Mouse (Mus musculus): Measurements from ENCODE around the gene Nhsl2. TPM values are rescaled to one million over a fixed set of nuclear protein-coding genes. Genes with fewer than 3 reads are reported as not detected.
"Not testable (repeated sequence)": the region's sequence is repeated elsewhere in the genome, so short reads cannot be mapped to it uniquely, and the experiment has no call there.

The Nhsl2 gene
- 10 to 100 TPM in 1 of 2 experiments, 1 to 10 TPM in 1; 9.8 to 11.3 TPM for total RNA-seq (2021)

- DNase-seq = peak; percentile 17
- intact Hi-C loops (cut with DNase I) = no loop called here
Measured at GRCm38 (mm10) chrX:101849281-101849821, at the start of gene Nhsl2. Gene Nhsl2, plus strand, starts transcription at chrX:101849385.

DNA sequence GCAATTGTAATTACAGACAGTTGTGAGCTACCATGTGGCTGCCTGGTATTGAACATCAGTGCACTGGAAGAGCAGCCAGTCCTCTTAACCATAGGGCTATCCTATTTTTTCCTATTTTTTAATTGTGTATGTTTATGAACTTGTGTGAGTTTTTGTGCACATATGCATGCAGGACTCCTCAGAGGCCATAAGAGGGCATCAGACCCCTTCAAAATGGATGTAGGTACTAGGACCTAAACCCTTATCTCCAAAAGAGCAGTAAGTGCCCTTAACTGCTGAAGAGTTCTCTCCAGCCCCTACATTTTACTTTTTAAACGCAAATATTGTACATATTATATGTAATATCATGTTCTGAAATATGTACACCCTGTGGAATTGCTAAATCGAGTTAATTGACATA is 43.7 kb upstream of the Nhsl2 start:
- intact Hi-C loops (cut with DNase I) = loop anchor here (5.0 kb wide), 1 partner anchor 137 kb away; no protein-coding TSS in a partner anchor
- DNase-seq = no peak

GRCm38 (mm10) chrX:101811750-101812149 is 37.4 kb upstream of the Nhsl2 start:
- no peak for DNase-seq
- intact Hi-C loops (cut with DNase I) = loop anchor here (10.0 kb wide), 1 partner anchor 253 kb away; no protein-coding TSS in a partner anchor

DNA sequence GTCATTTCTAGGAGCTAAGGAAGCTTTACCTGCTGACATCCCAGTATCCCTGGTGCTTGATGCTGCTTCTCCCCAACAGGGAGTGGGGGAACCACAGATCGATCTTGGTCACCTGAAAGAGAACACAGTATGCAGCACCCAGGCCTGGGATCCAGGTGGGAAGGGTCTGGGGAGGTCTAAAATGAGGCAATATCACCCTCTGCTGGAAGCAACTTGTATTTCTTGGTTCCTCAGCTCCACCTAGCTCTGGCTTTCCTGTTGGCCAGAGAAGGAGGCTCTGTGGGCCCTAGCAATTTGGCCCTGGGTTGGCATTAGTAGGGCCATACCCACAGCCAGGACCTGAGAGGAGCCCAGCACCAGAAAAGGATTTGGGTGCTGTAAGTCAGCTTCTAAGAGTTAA is 30.0 kb upstream of the Nhsl2 start:
- intact Hi-C loops (cut with DNase I) = loop anchor here (10.0 kb wide), 1 partner anchor 246 kb away; no protein-coding TSS in a partner anchor
- no peak for DNase-seq

- intact Hi-C loops (cut with DNase I) = loop anchor here (10.0 kb wide), 1 partner anchor 245 kb away; no protein-coding TSS in a partner anchor
- DNase-seq = not testable (repeated sequence)
Measured at GRCm38 (mm10) chrX:101819980-101820379, 29.2 kb upstream of the Nhsl2 start.

DNA sequence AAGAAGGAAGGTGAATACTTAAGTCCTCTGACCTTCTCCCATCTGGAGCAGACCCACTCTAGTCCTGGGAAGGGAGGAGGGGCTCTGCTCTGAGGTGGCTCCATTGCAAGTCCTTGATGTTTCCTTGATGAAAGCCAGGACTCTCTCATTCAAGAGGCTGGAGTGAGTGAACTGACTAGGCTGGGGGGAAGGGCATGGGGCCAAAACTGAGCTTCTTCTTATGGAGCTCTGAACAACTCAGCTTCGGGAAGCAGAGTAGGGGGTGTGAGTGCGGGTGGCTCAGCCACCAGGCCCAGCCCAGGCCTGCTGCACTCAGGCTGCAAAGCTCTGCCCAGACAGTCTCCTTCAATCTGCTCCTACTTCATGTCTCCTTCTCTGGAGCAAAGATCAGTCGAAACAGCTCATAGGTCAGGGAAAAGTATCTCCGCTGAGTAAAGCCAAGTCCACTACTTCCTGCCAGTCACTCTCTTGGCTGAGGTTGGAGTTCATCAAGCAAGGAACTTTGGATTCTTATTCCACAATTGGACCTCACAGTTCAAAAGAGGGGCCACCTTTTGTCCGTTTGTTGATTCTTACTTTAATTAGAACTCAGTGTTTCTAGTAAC is 1.9 kb upstream of the Nhsl2 start:
- intact Hi-C loops (cut with DNase I) = no loop called here
- DNase-seq = no peak

DNA sequence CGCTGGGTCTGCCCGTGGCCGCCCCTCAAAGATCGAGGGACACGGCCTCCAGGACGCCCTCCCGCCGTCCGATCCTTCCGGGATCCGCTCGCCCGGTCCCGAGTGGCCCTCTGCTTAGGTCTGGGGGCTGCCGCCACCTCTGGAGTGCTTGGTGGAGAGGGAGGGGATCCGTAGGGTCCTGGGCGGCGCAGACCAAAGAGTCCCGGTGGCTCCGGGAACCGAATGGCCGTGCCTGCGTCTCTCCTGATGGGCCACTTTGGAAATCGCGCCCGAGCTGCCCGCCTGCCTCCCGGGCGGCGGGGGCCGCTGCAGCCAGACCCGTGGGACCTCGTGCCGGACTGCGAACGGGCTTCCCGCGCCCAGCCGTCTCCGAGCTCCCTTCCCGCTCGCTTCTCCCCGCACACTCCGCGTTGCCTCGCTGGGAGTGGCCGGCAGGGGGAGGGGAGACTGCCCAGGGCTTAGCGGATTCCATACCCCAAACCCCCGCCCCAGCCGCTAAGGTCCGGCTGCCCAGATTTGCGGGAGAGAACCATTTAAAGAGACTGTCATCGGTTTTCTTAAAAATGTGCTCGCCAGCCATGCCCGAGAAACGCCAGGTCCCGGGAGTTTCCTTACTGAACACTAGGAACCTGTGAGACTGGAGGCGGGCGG is 841 bp downstream of the Nhsl2 start:
- intact Hi-C loops (cut with DNase I) = no loop called here
- peak; percentile 27 for DNase-seq

DNA sequence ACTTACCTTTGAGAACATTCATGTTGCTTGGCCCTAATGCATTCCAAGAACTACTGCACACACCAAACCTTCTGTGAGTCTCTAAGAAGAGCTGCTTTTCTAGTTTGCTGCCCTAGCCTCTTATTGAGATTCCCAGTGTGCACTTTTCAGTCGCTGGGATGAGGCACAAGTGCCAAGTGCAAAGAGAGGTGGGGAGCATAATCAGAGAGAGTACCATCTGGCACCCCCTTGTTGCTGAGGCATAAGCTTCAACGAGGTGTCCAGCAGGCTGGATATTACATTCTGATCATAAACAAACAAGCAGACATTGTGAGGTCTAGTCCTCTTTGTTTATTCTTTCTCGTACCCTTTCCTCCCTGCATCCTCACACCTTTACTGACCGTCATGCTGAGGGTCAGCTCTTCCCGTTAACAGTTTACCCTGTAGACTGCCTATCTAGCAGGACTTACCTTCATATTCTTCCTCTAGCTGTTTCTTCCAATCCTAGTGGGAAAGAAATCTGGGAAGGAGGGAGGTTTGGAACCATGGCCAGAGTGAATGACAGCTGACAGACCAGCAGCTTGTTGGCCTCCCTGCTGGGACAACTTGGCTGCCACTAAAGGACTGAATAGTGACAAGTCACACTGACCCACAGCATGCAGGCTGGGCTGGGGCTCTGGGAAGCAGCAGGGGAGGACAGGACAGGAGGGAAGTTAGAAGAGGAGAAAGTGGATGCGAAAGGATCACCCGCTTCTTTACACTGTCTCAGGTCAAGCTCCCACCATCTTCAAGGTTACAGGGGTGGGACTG is 2.6 kb downstream of the Nhsl2 start:
- DNase-seq = peak; percentile 45
- intact Hi-C loops (cut with DNase I) = no loop called here

DNA sequence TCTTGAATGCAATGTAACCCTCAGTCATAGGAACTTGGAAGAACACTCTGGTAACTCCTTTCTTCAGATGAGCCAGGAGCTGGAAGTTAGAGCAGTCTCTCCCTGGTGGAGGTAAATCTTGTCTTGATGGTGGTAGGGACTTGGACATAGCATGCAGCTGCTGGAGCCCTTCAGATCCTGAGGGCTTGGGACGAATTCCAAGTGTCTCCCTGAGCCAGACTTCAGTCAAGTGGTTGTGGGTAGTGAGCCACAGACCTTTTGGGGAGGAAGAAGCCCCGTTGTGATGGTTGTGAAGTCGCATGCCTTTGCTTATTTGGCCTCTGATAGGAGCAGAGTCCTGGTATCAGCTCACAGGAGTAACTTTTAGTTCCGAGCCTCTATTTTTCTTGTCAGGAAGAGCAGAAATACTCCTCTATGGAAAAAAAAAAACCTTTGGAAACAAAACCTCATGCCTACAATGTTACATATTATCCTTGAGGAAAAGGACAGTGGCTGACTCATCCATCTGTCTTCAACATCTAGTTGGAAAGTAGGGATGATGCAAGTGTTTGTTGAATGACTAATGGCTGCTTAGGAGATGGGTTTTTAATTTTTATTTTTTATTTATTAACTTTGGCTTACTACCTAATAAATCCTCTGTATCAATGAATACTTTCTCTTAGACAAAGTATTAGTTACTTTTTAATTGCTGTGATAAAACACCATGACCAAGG is 14.6 kb downstream of the Nhsl2 start:
- intact Hi-C loops (cut with DNase I) = no loop called here
- no peak for DNase-seq

DNA sequence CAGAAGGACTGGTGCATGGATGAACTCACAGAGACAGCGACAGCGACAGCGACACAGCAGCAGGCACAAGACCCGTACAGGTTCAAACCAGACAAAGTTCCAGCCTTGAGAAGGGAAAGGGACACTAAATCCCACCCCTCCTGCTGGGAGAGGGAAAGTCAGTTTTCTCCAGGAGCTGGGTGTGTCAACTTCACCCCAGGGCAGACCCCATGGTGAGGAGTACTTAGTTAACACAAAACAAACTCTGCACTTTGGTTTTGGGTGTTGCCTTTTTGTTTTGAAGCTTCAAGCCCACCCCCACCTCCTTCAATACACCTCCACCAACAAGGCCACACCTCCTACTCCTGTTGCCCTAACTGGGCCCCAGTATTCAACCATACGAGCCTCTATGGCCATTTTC is 15.6 kb downstream of the Nhsl2 start:
- no peak for DNase-seq

GRCm38 (mm10) chrX:101874147-101874546 is 25.0 kb downstream of the Nhsl2 start:
- no peak for DNase-seq
- intact Hi-C loops (cut with DNase I) = no loop called here

More for the DNA sequence above, 15.6 kb downstream of the Nhsl2 start:
- intact Hi-C loops (cut with DNase I) = no loop called here

- DNase-seq = no peak
- intact Hi-C loops (cut with DNase I) = no loop called here
Measured at GRCm38 (mm10) chrX:101874901-101875300, 25.7 kb downstream of the Nhsl2 start.

DNA sequence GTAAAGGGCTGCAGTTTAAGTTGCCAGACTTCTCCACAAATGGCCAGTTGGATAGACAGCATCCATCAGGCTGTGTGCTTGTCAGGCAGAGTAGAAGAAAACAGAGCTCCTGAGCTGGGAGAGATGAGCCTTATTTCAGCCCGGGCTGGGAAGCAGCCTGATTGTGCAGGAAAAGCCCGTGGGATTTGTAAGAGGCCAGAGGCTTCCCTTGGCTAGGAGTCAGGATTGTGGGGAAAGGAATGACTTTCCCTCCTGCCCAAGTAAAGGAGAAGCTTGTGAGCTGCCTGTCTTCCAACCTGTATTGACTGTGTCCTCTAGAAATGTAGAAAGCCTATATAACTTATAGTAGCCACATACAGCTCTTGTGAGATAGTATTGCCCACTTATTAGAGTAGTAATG is 27.0 kb downstream of the Nhsl2 start:
- intact Hi-C loops (cut with DNase I) = no loop called here
- DNase-seq = no peak

- DNase-seq = no peak
- intact Hi-C loops (cut with DNase I) = no loop called here
Measured at GRCm38 (mm10) chrX:101877840-101878239, 28.7 kb downstream of the Nhsl2 start.

DNA sequence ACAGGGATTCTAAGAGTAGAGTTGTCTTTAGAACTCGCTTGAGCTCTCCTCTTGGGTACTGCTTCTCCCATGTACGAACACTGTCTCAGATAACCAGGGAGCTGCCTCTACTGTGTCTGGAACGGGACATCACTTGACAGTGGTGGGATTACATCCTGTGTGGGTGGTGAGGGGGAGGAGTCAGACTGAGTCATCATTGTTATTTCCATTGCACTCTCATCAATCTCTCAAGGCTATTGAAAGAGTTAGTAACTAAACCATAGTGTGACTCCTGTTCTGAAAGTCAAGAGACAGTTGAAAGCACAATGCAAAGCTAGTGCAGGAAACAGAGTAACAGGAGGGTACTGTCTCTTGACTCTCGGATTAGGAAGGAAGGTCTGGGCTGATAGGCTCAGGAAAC is 29.4 kb downstream of the Nhsl2 start:
- intact Hi-C loops (cut with DNase I) = no loop called here
- no peak for DNase-seq

DNA sequence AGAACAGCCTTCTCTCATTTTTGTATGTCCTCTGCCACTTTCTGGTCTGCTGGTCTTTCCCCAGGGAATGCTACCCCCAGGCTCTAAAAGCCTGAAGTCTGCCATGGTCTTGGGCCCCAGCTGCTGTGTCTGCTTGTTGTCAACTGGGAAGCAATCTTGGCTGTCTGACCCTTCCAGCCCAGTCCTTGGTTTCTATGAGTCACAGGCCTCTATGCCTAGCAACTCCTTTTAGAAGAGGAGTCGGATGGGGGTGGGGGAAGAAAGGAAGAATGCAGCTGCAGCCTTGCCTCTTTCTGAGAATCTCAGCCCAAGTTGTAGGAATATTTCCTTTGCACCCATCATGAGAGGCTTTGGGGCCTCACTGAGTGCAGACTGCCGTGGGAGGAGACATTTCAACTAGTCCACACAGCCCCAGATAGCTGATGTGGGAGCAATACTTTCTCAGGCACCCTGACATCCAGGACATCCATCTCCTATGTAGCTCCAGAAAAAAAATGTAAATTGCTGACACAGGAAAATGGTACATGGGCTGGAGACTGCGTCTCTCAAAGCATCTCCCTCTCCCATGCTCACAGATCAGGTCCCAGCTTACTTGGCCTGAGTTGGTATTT is 33.1 kb downstream of the Nhsl2 start:
- peak; percentile 2 for DNase-seq
- intact Hi-C loops (cut with DNase I) = no loop called here

- no peak for DNase-seq
- intact Hi-C loops (cut with DNase I) = no loop called here
Measured at GRCm38 (mm10) chrX:101889384-101889783, 40.2 kb downstream of the Nhsl2 start.

GRCm38 (mm10) chrX:101889813-101890469 is 40.8 kb downstream of the Nhsl2 start:
- intact Hi-C loops (cut with DNase I) = no loop called here
- peak; percentile 8 for DNase-seq

DNA sequence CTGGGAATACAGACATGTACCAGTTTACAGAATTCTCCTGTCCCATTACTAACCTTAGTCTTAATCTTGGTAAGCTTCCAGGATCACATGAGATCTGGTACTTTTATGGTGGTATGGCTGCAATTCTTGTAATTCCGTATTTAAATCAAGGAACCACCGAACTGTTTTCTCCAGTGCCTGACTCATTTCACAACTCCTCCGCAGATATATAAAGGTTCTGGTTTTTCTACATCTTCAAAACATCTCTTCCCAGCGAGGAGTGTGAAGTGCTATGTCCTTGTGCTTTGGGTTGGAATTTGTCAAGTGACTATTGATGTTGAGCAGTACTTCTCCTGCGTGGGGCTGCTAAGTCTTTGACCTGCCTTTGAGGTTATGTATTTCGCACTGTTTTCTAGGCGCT is 44.6 kb downstream of the Nhsl2 start:
- intact Hi-C loops (cut with DNase I) = no loop called here
- DNase-seq = no peak

GRCm38 (mm10) chrX:101898341-101898740 is 49.2 kb downstream of the Nhsl2 start:
- intact Hi-C loops (cut with DNase I) = no loop called here
- DNase-seq = peak; percentile 53
